Mouse (Mus musculus) bone marrow, adult 2 months (tissue): ENCODE data around the gene Pgrmc2. TPM values are rescaled to one million over a fixed set of nuclear protein-coding genes. Genes with fewer than 3 reads are reported as not detected.
A peak's percentile ranks its signal among the peaks of the same experiment; 100 is the strongest.

Experiments
- H3K27ac ChIP-seq: fragments of 200-500 bp; 2 replicates; pipeline ENCODE4 v1.5.1; 2012; ENCODE audit warnings: low read depth, mild to moderate bottlenecking, control low read depth, inconsistent platforms, low read length; ENCODE audit not compliant: control insufficient read depth, poor library complexity, insufficient read depth
- H3K4me1 ChIP-seq: fragments of 200-500 bp; 2 replicates; pipeline ENCODE4 v1.6.1; 2011; ENCODE audit warnings: low read length; ENCODE audit not compliant: control insufficient read depth, insufficient read depth
- H3K4me3 ChIP-seq: fragments of 200-500 bp; replicated peaks from 2 replicates; pipeline ENCODE3; 2011; ENCODE audit warnings: mild to moderate bottlenecking, low read depth, low read length, control low read depth; ENCODE audit not compliant: control insufficient read depth
- CTCF ChIP-seq: fragments of 200-500 bp; IDR thresholded peaks from 2 replicates; pipeline ENCODE4 v1.5.1; 2011; ENCODE audit warnings: low read length, control low read depth; ENCODE audit not compliant: control insufficient read depth, insufficient read depth
- POLR2A ChIP-seq: fragments of 200-500 bp; IDR thresholded peaks from 2 replicates; pipeline ENCODE4 v1.6.1; 2011; ENCODE audit warnings: low read depth, mild to moderate bottlenecking, control low read depth, low read length, borderline replicate concordance; ENCODE audit not compliant: control insufficient read depth
- WGBS: fragments of 180-500 bp; shearing (Covaris S2); methylation state at CpG from one replicate; pipeline ENCODE4 v1.1.7; 2018; 5-methylcytosine and 5-hydroxymethylcytosine counted together
- polyA plus RNA-seq: library from polyadenylated mRNA; stranded (reverse); fragments of >200 nt; gene quantifications from 2 replicates; pipeline ENCODE4 v1.2.4, GENCODE M21; 2011; ENCODE audit warnings: low replicate concordance; ENCODE audit not compliant: missing spikeins, insufficient read depth, insufficient read length

Pgrmc2 gene
- 22.4 and 28.1 TPM in 2 replicates for polyA plus RNA-seq

DNA sequence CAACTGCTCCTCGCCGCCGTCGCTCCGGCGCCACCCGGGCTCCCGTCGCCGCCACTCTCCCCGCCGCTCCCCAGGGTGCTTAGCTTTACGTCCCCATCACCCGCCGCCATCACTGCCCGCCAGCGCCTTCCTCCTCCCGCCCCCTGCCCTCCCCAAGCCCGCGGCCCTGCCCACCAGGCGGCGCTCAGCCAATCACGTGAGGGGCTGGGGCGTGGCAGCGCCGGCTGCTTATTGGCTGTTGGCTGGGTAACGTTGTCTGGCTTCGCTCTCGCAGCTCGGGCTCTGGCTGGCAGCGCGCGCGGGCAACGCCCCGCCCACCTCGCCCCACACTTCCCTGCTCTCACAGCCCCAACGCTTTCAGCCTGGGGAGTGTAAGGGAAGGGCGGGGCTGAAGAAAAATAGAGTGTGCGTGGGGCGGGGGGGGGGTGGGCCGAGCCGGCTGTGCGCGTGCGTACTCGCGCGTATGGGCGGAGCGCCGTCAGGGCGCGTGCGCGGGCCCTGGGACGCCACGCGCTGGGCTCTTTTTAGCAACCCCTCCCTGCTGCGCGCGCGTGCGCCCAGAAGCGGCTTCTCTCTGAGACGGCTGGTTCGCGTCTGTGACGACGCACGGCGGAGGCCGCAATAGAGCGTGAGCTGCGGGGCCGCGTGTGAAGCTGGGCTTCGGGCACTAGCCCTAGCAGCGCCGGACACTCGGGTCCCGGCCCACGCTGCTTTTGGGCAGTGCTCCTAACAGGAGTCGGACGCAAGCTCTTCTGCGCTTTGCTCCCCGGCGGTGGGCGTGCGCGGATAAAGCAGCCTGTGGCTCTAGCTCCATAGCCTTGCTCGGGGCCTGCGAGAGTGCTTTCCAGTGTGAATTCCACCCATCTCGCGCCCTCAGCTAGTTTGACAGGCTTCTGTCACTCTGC lies at the start of gene Pgrmc2:
TSS of gene Pgrmc2 (minus strand) at position 162 of the 905 bp plus-strand sequence.
- no peaks in the 10 kb centered on the region for H3K4me1 ChIP-seq
- under 1% methylated on average over 94 of the region's 95 CpGs for WGBS
- TF ChIP-seq CTCF (no peak), POLR2A (peak; percentile 82)
- peak within 1 kb of the TSS; percentile 91 for H3K27ac ChIP-seq
- peak within 1 kb of the TSS; percentile 90 for H3K4me3 ChIP-seq

DNA sequence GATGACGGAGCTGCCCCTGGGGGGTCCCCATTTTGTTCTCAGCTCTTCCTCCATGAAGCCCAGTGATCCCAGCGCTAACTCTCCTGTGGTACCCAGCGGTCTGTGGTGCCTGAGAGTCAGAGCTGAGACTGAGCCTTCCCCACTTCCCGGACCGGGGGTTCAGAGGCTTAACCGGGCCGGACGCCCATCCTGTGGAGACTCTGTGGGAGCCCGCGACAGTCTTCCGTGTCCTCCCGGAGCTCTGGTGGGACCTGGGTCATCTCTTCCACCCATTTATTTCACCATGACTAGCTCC lies 41.1 kb upstream of the Pgrmc2 start:
- 41% methylated on average over 12 of the region's 12 CpGs for WGBS
- H3K27ac ChIP-seq = no peak overlapping the region
- no peaks in the 10 kb centered on the region for H3K4me1 ChIP-seq
- H3K4me3 ChIP-seq = no peak overlapping the region
- no peak for TF ChIP-seq CTCF
- TF ChIP-seq POLR2A = no peak

DNA sequence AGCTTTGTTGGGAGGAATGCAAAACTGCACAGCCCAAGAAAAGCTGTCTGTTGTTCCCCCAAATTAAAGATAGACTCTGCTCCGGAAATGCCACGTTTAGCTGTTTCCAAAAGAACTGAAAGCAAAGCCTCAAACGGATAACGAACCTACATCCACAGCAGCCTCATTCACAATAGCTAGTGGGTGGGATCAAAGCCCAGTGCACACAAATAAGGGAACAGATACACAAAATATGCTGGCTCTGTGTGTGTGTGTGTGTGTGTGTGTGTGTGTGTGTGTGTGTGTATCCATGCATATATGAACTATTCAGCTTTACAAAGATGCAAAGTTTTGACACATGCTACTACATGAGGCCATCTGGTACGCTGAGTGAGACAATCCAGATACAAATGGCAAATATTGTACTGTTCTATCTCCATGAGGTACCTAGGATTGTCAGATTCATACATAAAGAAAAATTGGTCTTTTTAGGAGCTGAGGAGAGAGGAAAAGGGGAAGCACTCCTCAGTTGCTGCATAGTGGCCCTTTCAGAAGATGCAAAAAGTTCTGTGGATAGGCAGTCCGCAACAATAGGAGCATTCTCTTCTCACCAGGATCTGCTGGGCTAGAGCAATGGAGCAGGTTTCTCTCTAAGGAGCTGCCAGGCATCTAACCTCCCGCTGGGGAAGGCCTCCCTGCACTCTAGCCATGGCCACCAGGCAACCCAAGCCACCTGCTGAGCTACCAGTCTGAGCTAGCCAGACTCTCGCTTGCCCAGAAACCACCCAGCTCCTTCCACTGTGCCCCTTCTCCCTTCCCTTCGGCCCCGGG lies 40.5 kb upstream of the Pgrmc2 start:
- Histone ChIP-seq H3K27ac (no peak overlapping the region), H3K4me3 (no peak overlapping the region), H3K4me1 (no peaks in the 10 kb centered on the region)
- WGBS = 40% methylated on average over 10 of the region's 10 CpGs
- TF ChIP-seq CTCF = no peak
- TF ChIP-seq POLR2A = no peak

DNA sequence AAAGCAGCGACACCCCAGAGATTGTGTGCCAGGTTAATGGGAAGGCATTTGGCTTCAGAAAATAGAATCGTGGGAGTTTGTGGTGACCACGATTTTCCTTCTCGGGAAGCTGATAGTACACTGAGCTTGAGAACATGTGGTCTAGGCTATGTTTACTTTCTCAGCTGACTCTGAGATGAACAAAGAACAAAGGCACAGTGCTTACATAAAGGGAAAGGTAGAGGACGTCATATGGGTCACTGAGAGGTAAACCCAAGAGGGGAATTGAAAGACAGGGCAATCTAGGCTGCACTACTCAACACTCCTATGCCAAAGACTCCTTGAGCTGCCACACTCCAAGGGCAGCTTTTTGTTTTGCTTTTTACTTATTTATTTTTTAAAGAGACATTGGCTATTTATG lies 35.3 kb upstream of the Pgrmc2 start:
- WGBS = 43% methylated on average over 5 of the region's 5 CpGs
- Histone ChIP-seq H3K4me1 (no peaks in the 10 kb centered on the region), H3K27ac (no peak overlapping the region), H3K4me3 (no peak overlapping the region)
- TF ChIP-seq CTCF (no peak), POLR2A (no peak)

DNA sequence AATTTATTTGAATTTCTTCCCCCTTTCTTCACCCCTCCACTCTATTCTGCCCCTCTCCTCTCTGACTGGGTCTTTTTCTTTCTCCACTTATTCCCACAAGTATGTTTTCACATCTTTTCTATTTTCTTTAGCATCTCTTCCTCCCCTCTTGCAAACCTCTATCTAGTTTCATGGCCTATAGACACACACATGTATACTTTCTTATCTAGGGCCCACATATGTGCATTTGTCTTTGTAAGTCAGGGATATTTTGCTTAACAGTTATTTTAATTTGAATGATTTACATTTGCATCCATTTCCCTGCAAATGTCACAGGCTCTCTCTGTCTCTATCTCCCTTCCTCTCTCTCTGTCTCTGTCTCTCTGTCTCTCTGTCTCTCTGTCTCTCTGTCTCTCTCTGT lies 34.6 kb upstream of the Pgrmc2 start:
- Histone ChIP-seq H3K27ac (no peak overlapping the region), H3K4me1 (no peaks in the 10 kb centered on the region), H3K4me3 (no peak overlapping the region)
- TF ChIP-seq POLR2A (no peak), CTCF (no peak)

DNA sequence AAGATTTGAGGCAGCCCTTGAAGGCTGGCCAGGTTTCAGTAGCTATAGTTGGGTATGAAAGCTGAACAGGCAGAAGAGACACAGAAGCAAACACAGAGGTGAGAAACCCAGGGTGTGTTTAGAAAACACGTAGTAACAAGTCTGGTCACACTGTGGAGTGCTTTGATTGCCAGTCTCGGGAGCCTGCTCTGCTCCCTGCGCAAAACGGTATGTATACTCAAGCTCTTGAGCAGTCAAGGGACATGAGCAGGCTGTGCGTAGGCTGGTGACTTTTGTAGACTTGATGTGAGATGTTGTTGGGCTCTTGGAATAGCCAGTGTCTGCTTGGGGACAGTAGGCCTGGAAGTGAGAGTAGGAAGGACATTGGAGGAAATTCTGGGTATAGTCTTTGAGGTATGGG lies 30.3 kb upstream of the Pgrmc2 start:
- no peak for TF ChIP-seq POLR2A
- TF ChIP-seq CTCF = no peak
- Histone ChIP-seq H3K4me1 (no peaks in the 10 kb centered on the region), H3K4me3 (no peak overlapping the region), H3K27ac (no peak overlapping the region)
- WGBS = 87% methylated on average over 5 of the region's 5 CpGs

DNA sequence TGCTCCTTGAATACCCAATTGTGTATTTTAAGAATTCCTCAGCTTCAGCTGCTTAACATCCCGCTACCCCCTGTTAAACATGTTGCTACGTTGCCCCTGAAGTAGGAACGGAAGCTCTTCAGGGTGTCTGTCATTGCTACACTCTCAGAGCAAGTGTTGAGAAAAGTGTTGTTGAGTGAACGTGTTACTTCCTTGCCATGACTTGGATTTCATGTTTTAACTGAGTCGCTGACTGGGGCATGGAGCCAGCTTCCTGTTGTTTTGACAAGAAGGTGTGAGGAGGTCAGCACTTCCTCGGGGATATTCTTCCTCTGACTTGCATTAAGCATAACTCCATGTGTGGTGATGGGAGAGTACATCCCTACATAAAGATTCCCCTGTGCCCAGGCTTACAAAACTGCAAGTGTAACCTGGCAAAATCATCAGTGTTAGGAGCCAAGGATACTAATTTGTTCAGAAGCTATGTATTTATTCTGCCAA lies 25.5 kb upstream of the Pgrmc2 start:
- no peak for TF ChIP-seq POLR2A
- no peak for TF ChIP-seq CTCF
- Histone ChIP-seq H3K27ac (no peak overlapping the region), H3K4me3 (no peak overlapping the region), H3K4me1 (no peaks in the 10 kb centered on the region)
- WGBS = 43% methylated on average over 6 of the region's 6 CpGs
